Mouse (Mus musculus) stomach, embryonic 15.5 days (tissue): Measurements from ENCODE around the gene Fam213a. TPM values are rescaled to one million over a fixed set of nuclear protein-coding genes. Genes with fewer than 3 reads are reported as not detected.

ENCODE experiments used
- ATAC-seq: fragments of 200-750 bp; cut with Nextera tagmentation; 2 replicates; pipeline ENCODE4 v1.8.0; 2017; ENCODE audit warnings: low read depth, moderate number of reproducible peaks, moderate TSS enrichment; ENCODE audit not compliant: insufficient read depth, low FRiP score
- H3K27ac ChIP-seq: fragments of 300-500 bp; sonication (generic); 2 replicates; pipeline ENCODE4 v1.5.1; 2015; ENCODE audit warnings: mild to moderate bottlenecking, inconsistent platforms
- H3K27me3 ChIP-seq: fragments of 300-500 bp; sonication (generic); replicated peaks from 2 replicates; pipeline ENCODE4 v1.6.1; 2015; ENCODE audit warnings: inconsistent platforms
- H3K36me3 ChIP-seq: fragments of 300-500 bp; sonication (generic); 2 replicates; pipeline ENCODE4 v1.6.1; 2015; ENCODE audit warnings: inconsistent platforms
- H3K4me1 ChIP-seq: fragments of 300-500 bp; sonication (generic); 2 replicates; pipeline ENCODE4 v1.6.1; 2015; ENCODE audit warnings: inconsistent platforms
- H3K4me2 ChIP-seq: fragments of 300-500 bp; sonication (generic); 2 replicates; pipeline ENCODE4 v1.6.1; 2015; ENCODE audit warnings: mild to moderate bottlenecking, inconsistent platforms
- H3K4me3 ChIP-seq: fragments of 300-500 bp; sonication (generic); replicated peaks from 2 replicates; pipeline ENCODE4 v1.5.1; 2015; ENCODE audit warnings: inconsistent platforms
- H3K9ac ChIP-seq: fragments of 300-500 bp; sonication (generic); 2 replicates; pipeline ENCODE4 v1.6.1; 2015; ENCODE audit warnings: inconsistent platforms
- H3K9me3 ChIP-seq: fragments of 300-500 bp; sonication (generic); 2 replicates; pipeline ENCODE4 v1.6.1; 2016; ENCODE audit warnings: inconsistent platforms
- WGBS: fragments of 180-500 bp; shearing (Covaris S2); methylation state at CpG from one replicate; pipeline ENCODE4 v1.1.7; 2015; 5-methylcytosine and 5-hydroxymethylcytosine counted together
- polyA plus RNA-seq: library from polyadenylated mRNA; unstranded; fragments of >200 nt; fragmentation: Nextera tagmentation; extraction: Ambion mirVana; gene quantifications from 2 replicates; pipeline ENCODE4 v1.2.1, GENCODE M21; 2015

Gene Fam213a
- polyA plus RNA-seq, 1 experiment from 2014 or later = 40.2 TPM

GRCm38 (mm10) chr14:40966862-40967597 lies 46.6 kb downstream of the Fam213a start:
- H3K9ac ChIP-seq = peak overlapping the region; percentile 26; the same call in 1 of the 2 replicates
- H3K36me3 ChIP-seq = no peaks in the 10 kb centered on the region
- no peaks in the 10 kb centered on the region for H3K27me3 ChIP-seq
- peak overlapping the region; percentile 82 for H3K4me2 ChIP-seq
- H3K4me3 ChIP-seq = peak overlapping the region; percentile 81
- under 1% methylated on average over 40 of the region's 62 CpGs for WGBS
- no peaks in the 10 kb centered on the region for H3K9me3 ChIP-seq
- peaks cover 29% of the 10 kb centered on the region for H3K4me1 ChIP-seq
- ATAC-seq = peak; percentile 93
- peak overlapping the region; percentile 95 for H3K27ac ChIP-seq

DNA sequence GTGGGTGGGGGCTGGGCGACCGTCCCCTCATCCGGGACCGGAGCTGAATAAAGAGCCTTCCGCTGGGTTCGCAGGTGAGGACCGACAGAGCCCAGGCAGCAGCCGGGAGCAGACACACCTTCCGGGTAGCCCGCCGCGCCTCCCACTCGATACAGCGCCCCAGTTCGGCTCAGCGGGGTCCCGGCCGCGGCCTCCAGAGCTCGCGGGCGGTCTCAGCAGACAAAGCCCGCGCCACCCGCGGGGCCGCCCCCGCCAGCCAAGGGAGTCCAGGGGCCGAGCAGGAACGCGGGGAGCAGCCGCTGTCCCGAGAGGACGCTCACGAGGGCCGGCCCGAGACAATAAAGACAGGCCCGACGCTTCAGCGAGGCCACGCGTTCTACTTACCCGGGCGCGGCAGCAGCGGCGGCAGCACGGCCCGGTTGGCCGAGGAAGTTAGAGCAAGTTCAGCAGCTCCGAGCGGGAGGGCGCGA lies 47.2 kb downstream of the Fam213a start, which contains the start of gene Tspan14:
Gene Tspan14, minus strand, starts transcription at position 416 of the 470 bp plus-strand sequence.
- ATAC-seq = peak; percentile 49
- H3K9me3 ChIP-seq = no peaks in the 10 kb centered on the region
- H3K27me3 ChIP-seq = no peaks in the 10 kb centered on the region
- H3K4me1 ChIP-seq = peaks cover 33% of the 10 kb centered on the region
- H3K4me3 ChIP-seq = peak within 1 kb of the TSS; percentile 81
- peak within 1 kb of the TSS; percentile 82 for H3K4me2 ChIP-seq
- under 1% methylated on average over 52 of the region's 54 CpGs for WGBS
- peak within 1 kb of the TSS; percentile 92 for H3K9ac ChIP-seq
- no peaks in the 10 kb centered on the region for H3K36me3 ChIP-seq
- peak within 1 kb of the TSS; percentile 95 for H3K27ac ChIP-seq

GRCm38 (mm10) chr14:40965507-40966356 lies 47.9 kb downstream of the Fam213a start:
- Histone ChIP-seq H3K9me3 (no peaks in the 10 kb centered on the region), H3K27me3 (no peaks in the 10 kb centered on the region), H3K27ac (peak overlapping the region; percentile 95), H3K4me3 (peak overlapping the region; percentile 81), H3K36me3 (no peaks in the 10 kb centered on the region), H3K4me1 (peaks cover 33% of the 10 kb centered on the region), H3K4me2 (peak overlapping the region; percentile 82), H3K9ac (peak overlapping the region; percentile 92)
- ATAC-seq = no peak
- WGBS = under 1% methylated on average over 15 of the region's 15 CpGs

DNA sequence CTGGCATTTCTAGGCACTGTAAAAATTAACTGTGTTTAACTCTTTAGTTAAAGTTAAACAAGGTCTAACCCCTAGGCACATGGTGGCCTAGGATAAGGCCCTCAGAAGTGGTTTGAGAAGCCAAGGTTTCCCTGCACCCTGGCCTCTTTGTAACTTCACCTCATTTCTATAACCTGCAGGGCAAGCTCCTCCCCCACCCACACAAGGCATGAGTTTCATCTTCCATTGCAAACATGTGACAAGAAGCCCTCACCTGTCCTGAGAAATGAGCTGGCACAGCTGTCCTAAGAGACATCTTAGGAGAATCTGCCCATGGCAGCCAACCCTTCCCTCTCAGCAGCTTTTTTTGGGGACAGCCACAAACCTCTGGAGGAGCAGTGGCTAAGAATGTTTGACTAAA lies 48.7 kb downstream of the Fam213a start:
- Histone ChIP-seq H3K4me3 (peak overlapping the region; percentile 81), H3K4me1 (peaks cover 37% of the 10 kb centered on the region), H3K27me3 (no peaks in the 10 kb centered on the region), H3K9ac (no peak overlapping the region), H3K36me3 (no peaks in the 10 kb centered on the region), H3K27ac (peak overlapping the region; percentile 95; the same call in 1 of the 2 replicates), H3K4me2 (peak overlapping the region; percentile 82), H3K9me3 (no peaks in the 10 kb centered on the region)
- ATAC-seq = no peak

DNA sequence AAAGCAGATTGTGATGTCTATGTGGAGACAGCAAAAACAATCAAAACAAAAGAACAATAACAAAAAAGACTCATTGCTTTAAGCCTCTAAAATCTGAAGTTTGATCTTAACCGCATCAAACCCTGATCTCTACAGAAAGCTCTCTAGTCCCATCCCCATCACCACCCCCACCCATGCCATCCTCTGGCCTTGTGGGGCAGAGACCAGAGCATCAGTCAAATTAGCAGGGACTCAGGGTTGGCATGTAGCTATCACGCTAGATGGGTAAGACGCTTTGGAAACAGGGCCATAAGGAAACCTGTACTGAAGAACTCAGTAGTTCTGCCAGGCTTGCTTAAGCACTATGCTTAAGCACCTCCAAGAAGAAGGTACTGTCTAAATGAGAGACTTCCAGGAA lies 49.4 kb downstream of the Fam213a start:
- Histone ChIP-seq H3K4me2 (peak overlapping the region; percentile 82; the same call in 1 of the 2 replicates), H3K9me3 (no peaks in the 10 kb centered on the region), H3K9ac (no peak overlapping the region), H3K4me3 (no peak overlapping the region), H3K27ac (no peak overlapping the region), H3K36me3 (no peaks in the 10 kb centered on the region), H3K4me1 (peaks cover 43% of the 10 kb centered on the region), H3K27me3 (no peaks in the 10 kb centered on the region)
- WGBS = 95% methylated on average over 3 of the region's 3 CpGs
- no peak for ATAC-seq

GRCm38 (mm10) chr14:40963501-40964213 lies 49.9 kb downstream of the Fam213a start:
- Histone ChIP-seq H3K27ac (no peak overlapping the region), H3K9ac (no peak overlapping the region), H3K4me3 (no peak overlapping the region), H3K36me3 (no peaks in the 10 kb centered on the region), H3K4me2 (no peak overlapping the region), H3K27me3 (no peaks in the 10 kb centered on the region), H3K4me1 (peaks cover 48% of the 10 kb centered on the region), H3K9me3 (no peaks in the 10 kb centered on the region)
- no peak for ATAC-seq
- WGBS = 62% methylated on average over 3 of the region's 3 CpGs

GRCm38 (mm10) chr14:40962365-40963290 lies 51.0 kb downstream of the Fam213a start:
- Histone ChIP-seq H3K27me3 (no peaks in the 10 kb centered on the region), H3K4me2 (0 out of 2 replicates have a peak overlapping the region, but pooled peaks have one; percentile 11), H3K4me3 (no peak overlapping the region), H3K36me3 (no peaks in the 10 kb centered on the region), H3K9ac (no peak overlapping the region), H3K4me1 (peaks cover 55% of the 10 kb centered on the region), H3K27ac (peak overlapping the region; percentile 8; the same call in 1 of the 2 replicates), H3K9me3 (no peaks in the 10 kb centered on the region)
- no peak for ATAC-seq
- WGBS = 68% methylated on average over 11 of the region's 11 CpGs

DNA sequence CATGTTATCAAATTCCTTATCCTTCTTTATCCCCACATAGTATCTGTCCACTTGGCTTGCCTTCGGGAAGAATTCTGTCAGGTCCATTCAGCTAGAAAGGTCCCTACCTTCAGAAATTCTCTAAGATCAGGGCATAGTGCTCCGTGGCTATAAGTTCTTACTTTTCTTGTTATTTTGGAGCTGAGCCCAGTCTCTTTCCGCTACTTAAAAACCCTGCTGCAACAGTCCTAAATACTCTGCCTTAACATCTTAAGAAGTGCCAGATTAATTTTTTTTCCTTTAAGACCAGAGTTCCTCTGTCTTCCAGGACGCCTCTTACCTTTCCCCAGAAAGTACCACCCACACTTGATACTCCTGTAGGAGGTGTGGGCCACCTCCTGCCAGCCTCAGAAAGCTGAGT lies 53.4 kb downstream of the Fam213a start:
- Histone ChIP-seq H3K9me3 (no peaks in the 10 kb centered on the region), H3K27me3 (no peaks in the 10 kb centered on the region), H3K4me3 (no peak overlapping the region), H3K4me1 (peaks cover 68% of the 10 kb centered on the region), H3K27ac (no peak overlapping the region), H3K4me2 (peak overlapping the region; percentile 17; the same call in 1 of the 2 replicates), H3K9ac (no peak overlapping the region), H3K36me3 (no peaks in the 10 kb centered on the region)
- WGBS = 26% methylated on average over 4 of the region's 4 CpGs
- ATAC-seq = no peak

GRCm38 (mm10) chr14:40959586-40959985 lies 54.0 kb downstream of the Fam213a start:
- Histone ChIP-seq H3K9me3 (no peaks in the 10 kb centered on the region), H3K36me3 (no peaks in the 10 kb centered on the region), H3K4me1 (peaks cover 67% of the 10 kb centered on the region), H3K27me3 (no peaks in the 10 kb centered on the region), H3K27ac (peak overlapping the region; percentile 90), H3K4me3 (no peak overlapping the region), H3K4me2 (peak overlapping the region; percentile 17; the same call in 1 of the 2 replicates), H3K9ac (no peak overlapping the region)
- ATAC-seq = no peak
- WGBS = 37% methylated on average over 3 of the region's 3 CpGs

DNA sequence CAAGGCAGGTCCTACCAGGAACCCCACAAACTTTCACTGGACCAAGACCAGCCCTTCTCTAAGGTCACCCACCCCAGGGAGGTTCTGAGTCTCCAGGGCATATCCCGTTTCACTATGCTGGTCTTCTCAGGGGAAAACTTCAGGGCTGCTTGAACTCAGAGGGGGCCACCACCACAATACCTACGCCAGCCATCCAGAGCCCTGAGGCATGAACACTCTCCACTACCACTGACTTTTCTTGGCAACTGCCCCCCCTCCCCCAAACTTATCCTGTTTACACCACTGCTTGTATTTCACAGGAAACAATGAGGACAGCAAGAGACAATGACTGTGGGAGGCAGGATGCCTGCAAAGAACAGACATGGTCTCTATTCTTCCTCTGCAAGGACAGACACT lies 54.6 kb downstream of the Fam213a start:
- H3K9me3 ChIP-seq = no peaks in the 10 kb centered on the region
- H3K36me3 ChIP-seq = no peaks in the 10 kb centered on the region
- 70% methylated on average over 2 of the region's 2 CpGs for WGBS
- peaks cover 66% of the 10 kb centered on the region for H3K4me1 ChIP-seq
- no peak overlapping the region for H3K4me3 ChIP-seq
- 0 out of 2 replicates have a peak, but pooled peaks have one; percentile 7 for ATAC-seq
- peak overlapping the region; percentile 90 for H3K27ac ChIP-seq
- H3K27me3 ChIP-seq = no peaks in the 10 kb centered on the region
- no peak overlapping the region for H3K9ac ChIP-seq
- peak overlapping the region; percentile 17; the same call in 1 of the 2 replicates for H3K4me2 ChIP-seq
